Mouse (Mus musculus) small intestine, adult 2 months (tissue): ENCODE results near the gene Adgrg2.

Source experiments
- CTCF ChIP-seq: fragments of 200-500 bp; IDR thresholded peaks from 2 replicates; pipeline ENCODE4 v1.5.1; 2012; ENCODE audit warnings: low read depth, mild to moderate bottlenecking, control low read depth, inconsistent platforms, low read length, moderate library complexity, mixed read lengths; ENCODE audit not compliant: insufficient replicate concordance, insufficient read length; ENCODE audit errors: extremely low read depth
- POLR2A ChIP-seq: fragments of 200-500 bp; IDR thresholded peaks from 2 replicates; pipeline ENCODE4 v1.6.1; 2012; ENCODE audit warnings: low read depth, mild to moderate bottlenecking, control low read depth, inconsistent platforms, low read length, moderate library complexity

DNA sequence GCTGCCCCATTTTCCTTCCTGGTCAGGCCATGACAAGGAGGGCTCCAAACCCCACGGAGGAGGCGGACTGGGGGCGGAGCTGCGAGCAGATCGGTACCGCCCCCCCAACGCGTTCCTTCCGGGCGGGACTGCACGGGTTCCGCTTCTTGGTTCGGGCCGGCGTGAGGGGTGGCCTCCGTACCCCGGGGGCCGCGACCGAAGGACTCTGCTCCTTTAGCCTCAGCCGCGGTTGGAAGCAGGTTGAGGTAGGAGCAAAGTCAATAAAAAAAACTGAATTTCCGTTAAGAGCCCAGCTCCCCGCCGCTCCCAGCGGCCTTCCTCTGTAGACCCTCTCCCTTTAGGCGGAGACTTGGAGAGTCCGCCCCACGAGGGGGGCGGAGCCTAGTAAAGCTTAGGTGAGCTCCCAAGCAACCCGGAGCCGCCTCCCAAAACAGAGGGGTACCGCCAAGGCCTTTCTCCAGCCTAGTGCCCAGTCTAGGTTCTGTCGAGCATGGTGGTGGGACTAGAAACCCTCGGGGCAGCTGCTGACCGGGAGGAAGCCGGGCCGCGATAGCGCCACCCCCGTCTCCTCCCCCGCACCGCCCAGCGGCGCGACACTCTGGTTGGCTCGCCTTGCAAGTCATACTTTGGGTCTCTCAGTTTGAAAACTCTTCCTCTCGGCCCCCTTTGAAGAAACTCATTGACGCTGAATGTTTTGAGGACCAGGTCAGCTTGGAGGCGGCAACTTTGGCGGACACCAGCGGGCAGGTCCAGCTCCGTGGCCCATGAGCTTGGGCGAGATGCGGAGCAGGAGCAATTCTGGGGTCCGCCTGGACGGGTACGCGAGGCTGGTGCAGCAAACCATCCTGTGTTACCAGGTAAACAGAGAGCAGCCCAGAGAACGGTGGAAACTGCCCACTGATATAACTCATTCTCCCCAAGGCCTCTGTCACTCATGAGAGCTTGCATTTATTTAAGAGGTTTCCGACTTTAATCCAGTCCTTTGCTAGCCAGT, 111.9 kb downstream of the Adgrg2 start, which contains the start of gene Phka2:
- no peak for TF ChIP-seq CTCF
- TF ChIP-seq POLR2A = no peak
